Mouse (Mus musculus): ENCODE results near the gene 1700069L16Rik. TPM values are rescaled to one million over a fixed set of nuclear protein-coding genes. Genes with fewer than 3 reads are reported as not detected.

1700069L16Rik gene
- not detected in 2 replicates for polyA plus RNA-seq (2015; fragmentation: Nextera tagmentation; extraction: Ambion mirVana)

DNA sequence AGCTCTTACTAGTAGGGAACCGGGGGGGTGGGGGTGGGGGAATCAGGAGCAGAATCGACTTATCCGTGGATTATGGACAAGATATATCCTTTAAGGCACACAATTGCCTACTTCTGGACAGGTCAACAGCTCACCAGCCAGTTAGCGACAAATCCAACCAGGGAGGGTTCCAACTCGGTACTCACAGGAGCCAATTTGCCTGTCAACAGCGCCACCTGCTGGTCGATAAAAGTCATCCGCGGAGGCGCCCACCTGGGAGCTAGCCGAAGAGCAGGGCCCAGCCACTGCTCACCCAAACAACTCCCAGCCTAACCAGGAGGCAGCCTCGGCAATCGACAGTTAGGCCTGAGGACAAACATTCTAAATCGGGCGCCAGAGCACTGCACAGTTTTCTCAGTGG is at the start of gene 1700069L16Rik:
1700069L16Rik (minus strand) TSS at position 327 of the 400 bp plus-strand sequence.
- Histone ChIP-seq H3K27me3 (ENCODE audit: insufficient read depth, low read length) (no peaks in the 10 kb centered on the region), H3K9ac (replicated peaks) (no peak within 1 kb of the TSS), H3K4me3 (ENCODE audit: low read depth, low read length) (no peak within 1 kb of the TSS), H3K36me3 (replicated peaks; ENCODE audit: insufficient read depth, low read length) (no peaks in the 10 kb centered on the region), H3K27ac (ENCODE audit: low read depth) (no peak within 1 kb of the TSS), H3K4me2 (ENCODE audit: low read depth, low read length) (no peak within 1 kb of the TSS), H3K9me3 (ENCODE audit: low read length) (no peaks in the 10 kb centered on the region), H3K4me1 (ENCODE audit: insufficient read depth) (no peaks in the 10 kb centered on the region)
- DNase-seq (peak; percentile 83), ATAC-seq (0 out of 2 replicates have a peak, but pooled peaks have one; percentile 23)
- WGBS (ENCODE audit: insufficient replicate concordance): 6% methylated on average over 15 of the region's 15 CpGs
- TF ChIP-seq EP300 (IDR thresholded peaks at IDR 0.05; ENCODE audit: low read depth): no peak
- peak; percentile 94 for TF ChIP-seq CTCF (IDR thresholded peaks at IDR 0.05; ENCODE audit: low read depth)

DNA sequence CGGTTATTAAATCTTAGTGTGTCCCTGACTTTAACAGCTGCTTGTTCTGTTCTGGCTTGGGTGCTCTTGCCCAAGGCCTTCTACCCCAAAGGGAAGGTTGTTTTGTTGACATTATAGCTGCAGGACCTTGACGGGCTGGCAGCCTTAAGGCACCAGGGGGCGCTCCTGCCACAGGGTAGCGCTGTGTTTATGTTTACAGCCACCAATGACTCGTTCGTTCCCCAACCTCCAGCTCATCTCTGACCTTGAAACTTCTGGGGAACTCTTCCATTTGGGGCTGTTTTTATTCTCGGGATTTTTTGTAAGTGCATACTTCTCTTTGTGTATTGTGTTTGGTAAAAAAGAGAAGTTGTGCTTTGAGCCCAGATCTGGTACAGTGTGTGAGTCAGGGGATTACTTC is 49.1 kb upstream of the 1700069L16Rik start:
- TF ChIP-seq CTCF (IDR thresholded peaks at IDR 0.05; ENCODE audit: low read depth) (peak; percentile 99), EP300 (IDR thresholded peaks at IDR 0.05; ENCODE audit: low read depth) (no peak)
- peak overlapping the region; percentile 76 for H3K27ac ChIP-seq (ENCODE audit: low read depth)

DNA sequence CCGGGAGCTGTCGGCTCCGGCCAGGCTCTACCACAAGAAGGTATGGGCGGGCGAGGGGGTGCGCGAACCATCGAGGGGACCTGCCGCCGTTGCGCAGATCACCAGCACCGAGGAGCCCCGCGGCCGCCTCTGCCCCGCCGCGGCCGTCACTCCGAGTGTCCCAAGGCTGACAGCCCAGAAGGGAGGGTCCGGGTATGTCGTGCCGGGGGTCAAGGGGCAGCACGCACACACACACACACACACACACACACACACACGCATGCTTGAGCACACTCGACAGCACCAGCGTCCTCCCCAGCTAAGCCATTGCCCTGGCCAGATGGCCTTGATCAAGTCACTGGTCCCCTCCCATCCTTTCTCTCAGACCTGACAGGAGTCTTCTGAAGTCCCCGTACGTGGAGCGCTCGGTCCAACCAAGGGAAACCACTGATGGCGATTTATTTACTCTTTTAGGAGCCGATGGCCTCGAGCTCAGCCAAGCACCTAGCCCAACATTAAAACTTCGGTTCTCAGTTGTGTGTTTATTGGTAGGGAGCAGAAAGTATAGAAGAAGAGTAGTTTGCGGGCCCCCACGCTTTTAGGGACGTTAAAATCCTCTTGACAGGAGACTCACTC is 48.4 kb upstream of the 1700069L16Rik start:
- H3K4me1 ChIP-seq (ENCODE audit: insufficient read depth): peaks cover 29% of the 10 kb centered on the region
- peak overlapping the region; percentile 88 for H3K4me3 ChIP-seq (ENCODE audit: low read depth, low read length)
- H3K27me3 ChIP-seq (ENCODE audit: insufficient read depth, low read length): no peaks in the 10 kb centered on the region
- ATAC-seq (peak; percentile 14), DNase-seq (no peak)
- peak overlapping the region; percentile 85 for H3K9ac ChIP-seq (replicated peaks)
- no peak for TF ChIP-seq CTCF (IDR thresholded peaks at IDR 0.05; ENCODE audit: low read depth)
- TF ChIP-seq EP300 (IDR thresholded peaks at IDR 0.05; ENCODE audit: low read depth): no peak
- peak overlapping the region; percentile 97 for H3K4me2 ChIP-seq (ENCODE audit: low read depth, low read length)
- H3K27ac ChIP-seq (ENCODE audit: low read depth): peak overlapping the region; percentile 76
- peaks cover 34% of the 10 kb centered on the region for H3K36me3 ChIP-seq (replicated peaks; ENCODE audit: insufficient read depth, low read length)
- 2% methylated on average over 29 of the region's 38 CpGs for WGBS (ENCODE audit: insufficient replicate concordance)
- H3K9me3 ChIP-seq (ENCODE audit: low read length): no peaks in the 10 kb centered on the region

More for the DNA sequence above, 49.1 kb upstream of the 1700069L16Rik start:
- peak overlapping the region; percentile 97 for H3K4me2 ChIP-seq (ENCODE audit: low read depth, low read length)
- H3K9ac ChIP-seq (replicated peaks): peak overlapping the region; percentile 85
- DNase-seq (peak; percentile 94), ATAC-seq (peak; percentile 37)
- H3K36me3 ChIP-seq (replicated peaks; ENCODE audit: insufficient read depth, low read length): peaks cover 37% of the 10 kb centered on the region
- peak overlapping the region; percentile 88 for H3K4me3 ChIP-seq (ENCODE audit: low read depth, low read length)
- no peaks in the 10 kb centered on the region for H3K27me3 ChIP-seq (ENCODE audit: insufficient read depth, low read length)
- H3K4me1 ChIP-seq (ENCODE audit: insufficient read depth): peaks cover 29% of the 10 kb centered on the region
- WGBS (ENCODE audit: insufficient replicate concordance): 0% methylated on average over 7 of the region's 7 CpGs
- no peaks in the 10 kb centered on the region for H3K9me3 ChIP-seq (ENCODE audit: low read length)

DNA sequence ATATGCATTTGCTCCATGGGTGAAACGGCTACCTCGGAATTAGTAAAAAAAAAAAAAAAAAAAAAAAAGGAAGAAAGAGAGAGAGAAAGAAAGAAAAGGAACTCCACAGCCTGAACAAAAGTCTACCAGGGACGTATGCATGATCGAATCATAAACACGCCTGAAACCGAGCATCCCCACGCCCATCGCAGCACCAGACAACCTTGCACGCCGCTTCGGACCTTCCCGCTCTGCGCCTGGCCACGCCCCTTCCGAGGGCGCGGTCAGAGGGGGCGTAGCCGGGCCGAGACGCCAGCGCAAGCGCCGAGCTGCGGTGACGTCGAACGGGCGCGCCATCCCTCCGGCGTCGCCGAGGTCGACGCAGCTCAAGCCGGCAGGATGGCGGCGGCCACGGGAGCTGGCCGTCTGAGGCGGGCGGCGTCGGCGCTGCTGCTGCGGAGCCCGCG is 47.9 kb upstream of the 1700069L16Rik start, which contains the start of the genes Sart3 and Iscu:
Sart3 (minus strand) TSS at position 61 of the 446 bp plus-strand sequence.
Iscu (plus strand) TSS at position 299 of the 446 bp plus-strand sequence.
- H3K4me2 ChIP-seq (ENCODE audit: low read depth, low read length): peak within 1 kb of the TSS; percentile 97
- TF ChIP-seq EP300 (IDR thresholded peaks at IDR 0.05; ENCODE audit: low read depth): no peak
- TF ChIP-seq CTCF (IDR thresholded peaks at IDR 0.05; ENCODE audit: low read depth): no peak
- peak within 1 kb of the TSS; percentile 93 for H3K9ac ChIP-seq (replicated peaks)
- peaks cover 29% of the 10 kb centered on the region for H3K4me1 ChIP-seq (ENCODE audit: insufficient read depth)
- under 1% methylated on average over 43 of the region's 49 CpGs for WGBS (ENCODE audit: insufficient replicate concordance)
- peaks cover 31% of the 10 kb centered on the region for H3K36me3 ChIP-seq (replicated peaks; ENCODE audit: insufficient read depth, low read length)
- no peaks in the 10 kb centered on the region for H3K27me3 ChIP-seq (ENCODE audit: insufficient read depth, low read length)
- H3K4me3 ChIP-seq (ENCODE audit: low read depth, low read length): peak within 1 kb of the TSS; percentile 88
- H3K27ac ChIP-seq (ENCODE audit: low read depth): peak within 1 kb of the TSS; percentile 92
- ATAC-seq (peak; percentile 82), DNase-seq (peak; percentile 96)
- no peaks in the 10 kb centered on the region for H3K9me3 ChIP-seq (ENCODE audit: low read length)

DNA sequence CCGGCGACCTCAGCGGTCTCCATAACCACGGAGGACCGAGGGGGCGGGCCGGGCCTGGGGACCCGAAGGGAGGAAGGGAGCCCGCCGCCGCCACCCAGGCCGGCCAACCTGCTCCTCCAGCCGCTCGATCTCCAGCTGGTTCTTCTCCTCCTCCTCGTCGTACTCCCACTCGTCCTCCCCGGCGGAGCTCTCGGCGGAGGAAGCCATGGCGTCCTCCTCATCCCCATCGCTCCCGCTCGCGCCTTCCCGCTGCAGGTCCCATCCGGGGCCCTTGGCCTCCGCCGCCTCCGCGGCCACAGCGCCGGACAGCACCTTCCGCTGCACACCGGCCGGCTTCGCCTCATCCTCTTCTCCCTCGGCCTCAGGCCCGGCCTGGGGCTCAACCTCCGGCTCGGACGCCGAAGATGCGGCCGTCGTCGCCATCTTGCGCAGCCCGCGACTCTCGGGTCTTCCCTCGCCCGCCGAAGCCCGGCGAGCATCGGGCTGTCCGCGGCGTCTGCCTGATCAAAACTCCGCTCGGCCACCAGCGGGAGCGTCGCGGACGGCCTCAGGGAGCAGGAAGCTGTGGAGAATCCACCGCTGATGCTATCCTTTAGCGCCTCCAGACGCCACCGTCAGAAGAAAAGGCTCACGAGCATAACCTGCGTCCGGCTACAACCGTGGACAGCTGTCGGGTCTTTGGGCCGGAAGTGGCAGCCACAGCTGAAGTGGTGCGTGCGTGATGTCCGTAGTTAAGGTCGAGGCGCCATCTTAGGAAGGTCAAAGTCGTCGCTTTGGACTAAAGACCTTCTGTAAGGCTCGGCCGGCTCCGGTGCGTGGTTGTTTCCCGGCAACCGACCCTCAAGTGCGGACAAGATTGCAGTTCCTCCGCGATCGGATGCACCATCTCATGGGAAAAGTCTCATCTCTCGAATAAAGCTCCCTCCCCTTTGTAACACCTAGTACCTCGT is 46.9 kb upstream of the 1700069L16Rik start:
- Histone ChIP-seq H3K9ac (replicated peaks) (peak overlapping the region; percentile 93), H3K27me3 (ENCODE audit: insufficient read depth, low read length) (no peaks in the 10 kb centered on the region), H3K4me3 (ENCODE audit: low read depth, low read length) (peak overlapping the region; percentile 88), H3K27ac (ENCODE audit: low read depth) (peak overlapping the region; percentile 92), H3K4me1 (ENCODE audit: insufficient read depth) (peaks cover 29% of the 10 kb centered on the region), H3K9me3 (ENCODE audit: low read length) (no peaks in the 10 kb centered on the region), H3K4me2 (ENCODE audit: low read depth, low read length) (peak overlapping the region; percentile 97), H3K36me3 (replicated peaks; ENCODE audit: insufficient read depth, low read length) (peaks cover 25% of the 10 kb centered on the region)
- ATAC-seq: peak; percentile 82
- under 1% methylated on average over 93 of the region's 97 CpGs for WGBS (ENCODE audit: insufficient replicate concordance)
- TF ChIP-seq CTCF (IDR thresholded peaks at IDR 0.05; ENCODE audit: low read depth) (no peak), EP300 (IDR thresholded peaks at IDR 0.05; ENCODE audit: low read depth) (peak; percentile 90)
- DNase-seq: peak; percentile 87

GRCm38 (mm10) chr5:113768806-113769205 is 44.2 kb upstream of the 1700069L16Rik start:
- H3K27ac ChIP-seq (ENCODE audit: low read depth): no peak overlapping the region
- no peak for TF ChIP-seq EP300 (IDR thresholded peaks at IDR 0.05; ENCODE audit: low read depth)
- TF ChIP-seq CTCF (IDR thresholded peaks at IDR 0.05; ENCODE audit: low read depth): no peak
- H3K9me3 ChIP-seq (ENCODE audit: low read length): no peaks in the 10 kb centered on the region
- peaks cover 21% of the 10 kb centered on the region for H3K4me1 ChIP-seq (ENCODE audit: insufficient read depth)
- no peak overlapping the region for H3K4me2 ChIP-seq (ENCODE audit: low read depth, low read length)
- H3K36me3 ChIP-seq (replicated peaks; ENCODE audit: insufficient read depth, low read length): peaks cover 12% of the 10 kb centered on the region
- 85% methylated on average over 8 of the region's 8 CpGs for WGBS (ENCODE audit: insufficient replicate concordance)
- no peak overlapping the region for H3K4me3 ChIP-seq (ENCODE audit: low read depth, low read length)
- H3K27me3 ChIP-seq (ENCODE audit: insufficient read depth, low read length): no peaks in the 10 kb centered on the region
- DNase-seq (no peak), ATAC-seq (no peak)
- H3K9ac ChIP-seq (replicated peaks): no peak overlapping the region

Data from liver, postnatal 0 days (tissue).